Mouse (Mus musculus): ENCODE results near the gene Limch1. TPM values are rescaled to one million over a fixed set of nuclear protein-coding genes. Genes with fewer than 3 reads are reported as not detected.

Gene Limch1
- polyA plus RNA-seq, 2 experiments = 0.54 to 1.2 TPM

- Histone ChIP-seq H3K27ac (no peak overlapping the region), H3K4me3 (ENCODE audit: insufficient read depth in 1 of 2, low read depth in 2 of 2, low read length in 2 of 2) (no peak overlapping the region), H3K4me2 (ENCODE audit: low read depth) (no peak overlapping the region), H3K4me1 (replicated peaks; ENCODE audit: control insufficient read depth in 2 of 2, insufficient read depth in 2 of 2, low read length in 1 of 2) (no peaks in the 10 kb centered on the region), H3K9me3 (ENCODE audit: control insufficient read depth, low read length) (no peaks in the 10 kb centered on the region), H3K36me3 (replicated peaks; ENCODE audit: control insufficient read depth, insufficient read depth, low read depth) (no peaks in the 10 kb centered on the region), H3K27me3 (ENCODE audit: control insufficient read depth, insufficient read depth, low read length) (no peaks in the 10 kb centered on the region), H3K9ac (replicated peaks) (no peak overlapping the region)
- no peak for TF ChIP-seq CTCF (IDR thresholded peaks at IDR 0.05; ENCODE audit: low read depth)
- TF ChIP-seq EP300 (IDR thresholded peaks at IDR 0.05; ENCODE audit: low read depth) = no peak
- DNase-seq (ENCODE audit: low read depth in 3 of 3, low spot score in 3 of 3) (no peak), ATAC-seq (ENCODE audit: insufficient read depth) (no peak)
- 57% methylated on average over 5 of the region's 5 CpGs for WGBS (ENCODE audit: insufficient replicate concordance)
Measured at GRCm38 (mm10) chr5:66707859-66708258, 37.8 kb upstream of the Limch1 start.

- 21% methylated on average over 4 of the region's 4 CpGs for WGBS (ENCODE audit: insufficient replicate concordance)
- DNase-seq (ENCODE audit: low read depth in 3 of 3, low spot score in 3 of 3) (no peak), ATAC-seq (ENCODE audit: insufficient read depth) (no peak)
- H3K27me3 ChIP-seq (ENCODE audit: control insufficient read depth, insufficient read depth, low read length) = no peaks in the 10 kb centered on the region
- H3K4me2 ChIP-seq (ENCODE audit: low read depth) = no peak overlapping the region
- no peak overlapping the region for H3K9ac ChIP-seq (replicated peaks)
- TF ChIP-seq EP300 (IDR thresholded peaks at IDR 0.05; ENCODE audit: low read depth) = no peak
- 0 out of 2 replicates have a peak, but pooled peaks have one; percentile 5 for TF ChIP-seq CTCF (IDR thresholded peaks at IDR 0.05; ENCODE audit: low read depth)
- no peak overlapping the region for H3K27ac ChIP-seq
- no peaks in the 10 kb centered on the region for H3K36me3 ChIP-seq (replicated peaks; ENCODE audit: control insufficient read depth, insufficient read depth, low read depth)
- H3K4me1 ChIP-seq (replicated peaks; ENCODE audit: control insufficient read depth in 2 of 2, insufficient read depth in 2 of 2, low read length in 1 of 2) = no peaks in the 10 kb centered on the region
- H3K9me3 ChIP-seq (ENCODE audit: control insufficient read depth, low read length) = no peaks in the 10 kb centered on the region
- no peak overlapping the region for H3K4me3 ChIP-seq (ENCODE audit: insufficient read depth in 1 of 2, low read depth in 2 of 2, low read length in 2 of 2)
Measured at GRCm38 (mm10) chr5:66710445-66711019, 35.1 kb upstream of the Limch1 start.

DNA sequence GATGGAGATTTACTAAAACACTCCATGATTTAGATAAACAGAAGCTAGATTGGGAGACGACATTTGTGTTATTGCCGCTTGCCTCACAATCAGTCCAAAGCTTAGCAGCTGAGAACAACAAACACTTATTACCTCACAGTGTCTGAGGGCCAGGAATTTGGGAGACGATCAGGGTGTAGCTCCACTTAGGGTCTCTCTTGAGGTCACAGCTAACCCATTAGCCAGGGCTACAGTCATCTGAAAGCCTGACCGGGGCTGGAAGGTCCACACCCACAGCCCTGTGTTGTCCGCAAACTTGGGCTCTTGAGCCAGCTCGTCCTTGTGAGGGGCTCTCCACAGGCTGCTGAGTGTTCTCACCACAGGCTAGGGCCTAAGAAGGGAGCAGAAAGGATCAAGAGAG is 32.8 kb upstream of the Limch1 start:
- no peak overlapping the region for H3K4me3 ChIP-seq (ENCODE audit: insufficient read depth in 1 of 2, low read depth in 2 of 2, low read length in 2 of 2)
- no peaks in the 10 kb centered on the region for H3K27me3 ChIP-seq (ENCODE audit: control insufficient read depth, insufficient read depth, low read length)
- ATAC-seq (ENCODE audit: insufficient read depth) = no peak
- H3K9ac ChIP-seq (replicated peaks) = no peak overlapping the region
- no peaks in the 10 kb centered on the region for H3K36me3 ChIP-seq (replicated peaks; ENCODE audit: control insufficient read depth, insufficient read depth, low read depth)
- WGBS (ENCODE audit: insufficient replicate concordance) = 61% methylated on average over 6 of the region's 6 CpGs
- H3K27ac ChIP-seq = no peak overlapping the region
- no peak overlapping the region for H3K4me2 ChIP-seq (ENCODE audit: low read depth)
- DNase-seq (ENCODE audit: low read depth in 3 of 3, low spot score in 3 of 3) = no peak
- no peaks in the 10 kb centered on the region for H3K4me1 ChIP-seq (replicated peaks; ENCODE audit: control insufficient read depth in 2 of 2, insufficient read depth in 2 of 2, low read length in 1 of 2)
- H3K9me3 ChIP-seq (ENCODE audit: control insufficient read depth, low read length) = no peaks in the 10 kb centered on the region
- TF ChIP-seq EP300 (IDR thresholded peaks at IDR 0.05; ENCODE audit: low read depth) (no peak), CTCF (IDR thresholded peaks at IDR 0.05; ENCODE audit: low read depth) (no peak)

GRCm38 (mm10) chr5:66715498-66715931 is 30.1 kb upstream of the Limch1 start:
- TF ChIP-seq CTCF (IDR thresholded peaks at IDR 0.05; ENCODE audit: low read depth) (no peak), EP300 (IDR thresholded peaks at IDR 0.05; ENCODE audit: low read depth) (no peak)
- Histone ChIP-seq H3K27ac (no peak overlapping the region), H3K4me3 (ENCODE audit: insufficient read depth in 1 of 2, low read depth in 2 of 2, low read length in 2 of 2) (no peak overlapping the region), H3K27me3 (ENCODE audit: control insufficient read depth, insufficient read depth, low read length) (no peaks in the 10 kb centered on the region), H3K9ac (replicated peaks) (no peak overlapping the region), H3K4me1 (replicated peaks; ENCODE audit: control insufficient read depth in 2 of 2, insufficient read depth in 2 of 2, low read length in 1 of 2) (no peaks in the 10 kb centered on the region), H3K4me2 (ENCODE audit: low read depth) (no peak overlapping the region), H3K36me3 (replicated peaks; ENCODE audit: control insufficient read depth, insufficient read depth, low read depth) (no peaks in the 10 kb centered on the region), H3K9me3 (ENCODE audit: control insufficient read depth, low read length) (no peaks in the 10 kb centered on the region)
- DNase-seq (ENCODE audit: low read depth in 3 of 3, low spot score in 3 of 3) = no peak
- ATAC-seq (ENCODE audit: insufficient read depth) = no peak
- WGBS (ENCODE audit: insufficient replicate concordance) = 24% methylated on average over 4 of the region's 4 CpGs

DNA sequence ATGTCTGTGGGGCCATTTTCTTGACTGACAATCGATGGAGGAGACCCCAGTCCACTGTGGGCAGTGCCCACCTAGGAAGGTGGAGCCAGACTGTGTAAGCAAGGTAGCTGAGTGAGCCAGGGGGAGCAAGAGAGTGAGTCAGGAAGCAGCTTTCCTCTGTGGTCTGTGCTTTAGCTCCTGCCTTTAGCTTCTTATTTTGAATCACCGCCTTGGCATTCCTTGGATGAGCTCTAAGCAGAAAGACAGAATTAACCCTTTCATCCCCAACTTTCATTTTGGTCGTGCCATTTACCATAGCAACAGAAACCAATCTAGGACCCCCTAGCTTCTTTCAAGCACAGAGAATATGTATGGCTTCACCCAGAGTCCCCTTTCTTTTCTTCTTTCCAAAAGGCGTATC is 27.7 kb upstream of the Limch1 start:
- Histone ChIP-seq H3K27me3 (ENCODE audit: control insufficient read depth, insufficient read depth, low read length) (no peaks in the 10 kb centered on the region), H3K4me1 (replicated peaks; ENCODE audit: control insufficient read depth in 2 of 2, insufficient read depth in 2 of 2, low read length in 1 of 2) (no peaks in the 10 kb centered on the region), H3K36me3 (replicated peaks; ENCODE audit: control insufficient read depth, insufficient read depth, low read depth) (no peaks in the 10 kb centered on the region), H3K9me3 (ENCODE audit: control insufficient read depth, low read length) (no peaks in the 10 kb centered on the region), H3K4me2 (ENCODE audit: low read depth) (no peak overlapping the region), H3K9ac (replicated peaks) (no peak overlapping the region), H3K4me3 (ENCODE audit: insufficient read depth in 1 of 2, low read depth in 2 of 2, low read length in 2 of 2) (no peak overlapping the region), H3K27ac (no peak overlapping the region)
- 41% methylated on average over 4 of the region's 4 CpGs for WGBS (ENCODE audit: insufficient replicate concordance)
- no peak for DNase-seq (ENCODE audit: low read depth in 3 of 3, low spot score in 3 of 3)
- ATAC-seq (ENCODE audit: insufficient read depth) = no peak
- TF ChIP-seq EP300 (IDR thresholded peaks at IDR 0.05; ENCODE audit: low read depth) = no peak
- no peak for TF ChIP-seq CTCF (IDR thresholded peaks at IDR 0.05; ENCODE audit: low read depth)

All from liver, embryonic 14.5 days (tissue).